Mouse (Mus musculus) kidney, adult 2 months (tissue): Measurements from ENCODE around the gene Hoxb5.

Source experiments
- CTCF ChIP-seq: fragments of 200-500 bp; conservative IDR thresholded peaks from 2 replicates; pipeline ENCODE4 v1.5.1; 2011; ENCODE audit warnings: low read depth, mild to moderate bottlenecking, control low read depth, low read length, moderate library complexity, mixed read lengths; ENCODE audit not compliant: insufficient read depth, insufficient read length
- POLR2A ChIP-seq: fragments of 200-500 bp; IDR thresholded peaks from one replicate; pipeline ENCODE4 v1.6.1; 2011; ENCODE audit warnings: low read depth, low read length, control low read depth

GRCm38 (mm10) chr11:96345220-96345892 lies 42.2 kb downstream of the Hoxb5 start:
- TF ChIP-seq POLR2A (no peak), CTCF (no peak)
